ENCODE assay signal across 24 mouse cellular contexts in the genomic region with DNA sequence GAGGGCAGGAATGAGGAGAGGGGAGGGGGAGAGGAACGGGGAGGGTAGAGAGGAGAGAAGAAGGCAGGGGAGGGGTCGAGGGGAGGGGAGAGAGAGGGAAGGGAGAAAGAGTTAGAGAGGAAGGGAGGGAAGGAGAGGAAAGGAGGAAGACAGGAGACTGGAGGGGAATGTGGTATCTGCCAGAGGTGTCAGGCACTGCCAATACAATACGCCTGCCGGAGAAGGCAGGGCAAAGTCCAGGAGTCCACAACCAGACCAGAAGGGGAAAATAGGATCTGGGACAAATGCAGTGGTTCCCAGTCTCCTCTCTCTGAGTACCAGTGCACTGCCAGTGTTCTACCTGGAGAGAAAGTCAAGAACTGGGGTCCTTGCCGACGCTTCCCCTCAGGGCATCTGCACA. TPM values are rescaled to one million over a fixed set of nuclear protein-coding genes. Genes with fewer than 3 reads are reported as not detected.
DNase-seq lines count a peak whose midpoint lies in the region; ATAC-seq and TF ChIP-seq lines count a peak whose summit lies in the region.
"Had no signal": no experiment of that assay in that cellular context is flagged by ENCODE, and none has a peak within 500 bp of the region (broad histone marks: within the 10 kb centered on the region; RNA-seq: fewer than 3 reads in every experiment).

No protein-coding gene starts in this region.

- H3K9me3 ChIP-seq in intestine, postnatal 0 days (ENCODE audit: control insufficient read depth): no peaks in the 10 kb centered on the region
- H3K9me3 ChIP-seq: hindbrain, embryonic 10.5 days; limb, embryonic 13.5 days; megakaryocyte, embryonic 14.5 days; neural tube, embryonic 13.5 days had no signal

- WGBS in intestine, postnatal 0 days: 42% methylated on average over 6 of the region's 6 CpGs
- 25% methylated on average over 6 of the region's 6 CpGs for whole genome bisulfite sequencing in liver, adult 2 months
- WGBS in small intestine, adult 2 months: 20% methylated on average over 6 of the region's 6 CpGs

- H3K4me2 ChIP-seq in intestine, postnatal 0 days (replicated peaks; ENCODE audit: low read depth): peak overlapping the region; percentile 37
- H3K4me2 ChIP-seq: limb, embryonic 13.5 days; neural tube, embryonic 13.5 days had no signal

- no peak for TF ChIP-seq POLR2A in liver, adult 2 months (IDR thresholded peaks at IDR 0.05; ENCODE audit: extremely low read depth, insufficient read depth, low read length)
- TF ChIP-seq POLR2A in small intestine, adult 2 months (IDR thresholded peaks at IDR 0.05; ENCODE audit: low read depth, low read length): no peak

- ATAC-seq in intestine, postnatal 0 days: peak; percentile 81
- ATAC-seq: forebrain, embryonic 16.5 days; Patski had no signal

- no peaks in the 10 kb centered on the region for H3K27me3 ChIP-seq in intestine, postnatal 0 days (replicated peaks; ENCODE audit: control insufficient read depth, insufficient read depth, low read length)
- H3K27me3 ChIP-seq in liver, adult 2 months (ENCODE audit: control insufficient read depth, insufficient read depth, low read length): no peaks in the 10 kb centered on the region
- no peaks in the 10 kb centered on the region for H3K27me3 ChIP-seq in small intestine, adult 2 months (ENCODE audit: control insufficient read depth, insufficient read depth, low read length)
- H3K27me3 ChIP-seq: limb, embryonic 13.5 days had no signal

- peak overlapping the region; percentile 42 for H3K27ac ChIP-seq in intestine, postnatal 0 days (ENCODE audit: low read depth, low read length)
- H3K27ac ChIP-seq in liver, adult 2 months (replicated peaks; ENCODE audit: insufficient read depth, low read depth, low read length): peak overlapping the region; percentile 86
- H3K27ac ChIP-seq in small intestine, adult 2 months (ENCODE audit: insufficient read depth, low read depth, low read length): peak overlapping the region; percentile 44; the same call in 1 of the 2 replicates
- H3K27ac ChIP-seq: hindbrain, embryonic 10.5 days; layer of hippocampus, adult 2 months; limb, embryonic 13.5 days; neural tube, embryonic 13.5 days had no signal

- peaks cover 20% of the 10 kb centered on the region; the same call in 1 of the 2 replicates for H3K79me2 ChIP-seq in liver, adult 2 months (ENCODE audit: control insufficient read depth, insufficient read depth, low read length)

- peak; percentile 10 for DNase-seq in adrenal gland, postnatal 10 days
- no peak for DNase-seq in adrenal gland, adult 18-20 months (ENCODE audit: low spot score in 2 of 2)
- DNase-seq in liver, adult 2 months (ENCODE audit: extremely low read depth, low read depth, low spot score): peak; percentile 93
- no peak for DNase-seq in gastrocnemius, postnatal 25 days
- DNase-seq in testis, postnatal 14 days (ENCODE audit: low spot score): no peak
- DNase-seq in lung, postnatal 25 days (ENCODE audit: low spot score): no peak
- DNase-seq: adrenal gland, postnatal 25 days; cerebellum, adult 11-12 months; cerebellum, postnatal 25 days; embryo, embryonic 11 days; gastrocnemius, postnatal 36 days; layer of hippocampus, postnatal 36 days; midbrain, embryonic 14.5 days; spleen, adult 18-20 months; thymus, adult 2 months had no signal

- H3K4me3 ChIP-seq in intestine, postnatal 0 days (ENCODE audit: low read depth, low read length): no peak overlapping the region
- no peak overlapping the region for H3K4me3 ChIP-seq in liver, adult 2 months (ENCODE audit: insufficient read depth, low read depth, low read length)
- peak overlapping the region; percentile 38 for H3K4me3 ChIP-seq in small intestine, adult 2 months (ENCODE audit: low read depth, low read length)
- H3K4me3 ChIP-seq: hindbrain, embryonic 10.5 days; layer of hippocampus, adult 2 months; limb, embryonic 13.5 days; megakaryocyte, embryonic 14.5 days; neural tube, embryonic 13.5 days had no signal

- peaks cover 3% of the 10 kb centered on the region; the same call in 1 of the 2 replicates for H3K4me1 ChIP-seq in intestine, postnatal 0 days (replicated peaks; ENCODE audit: control insufficient read depth, insufficient read depth, low read length)
- H3K4me1 ChIP-seq in liver, adult 2 months (ENCODE audit: control insufficient read depth, insufficient read depth, low read length): peaks cover 11% of the 10 kb centered on the region
- peaks cover 10% of the 10 kb centered on the region; the same call in 1 of the 2 replicates for H3K4me1 ChIP-seq in small intestine, adult 2 months (ENCODE audit: control insufficient read depth, insufficient read depth, insufficient read length, low read length)

- TF ChIP-seq CTCF in intestine, postnatal 0 days (IDR thresholded peaks at IDR 0.05; ENCODE audit: low read depth): no peak
- TF ChIP-seq CTCF in liver, adult 2 months (IDR thresholded peaks at IDR 0.05; ENCODE audit: low read depth, low read length): no peak
- no peak for TF ChIP-seq CTCF in small intestine, adult 2 months (IDR thresholded peaks at IDR 0.05; ENCODE audit: extremely low read depth, insufficient read length, insufficient replicate concordance, low read depth, low read length)

- no peaks in the 10 kb centered on the region for H3K36me3 ChIP-seq in intestine, postnatal 0 days (ENCODE audit: control insufficient read depth, insufficient read depth)
- H3K36me3 ChIP-seq in liver, adult 2 months (ENCODE audit: control insufficient read depth, insufficient read depth, low read length): no peaks in the 10 kb centered on the region
- H3K36me3 ChIP-seq in small intestine, adult 2 months (ENCODE audit: control insufficient read depth, insufficient read depth, low read length): no peaks in the 10 kb centered on the region
- H3K36me3 ChIP-seq: hindbrain, embryonic 10.5 days; limb, embryonic 13.5 days; neural tube, embryonic 13.5 days had no signal

- H3K9ac ChIP-seq in intestine, postnatal 0 days (ENCODE audit: low read depth, low read length): no peak overlapping the region
- peak overlapping the region; percentile 65 for H3K9ac ChIP-seq in liver, adult 2 months (ENCODE audit: low read depth, low read length)
- H3K9ac ChIP-seq: limb, embryonic 13.5 days; neural tube, embryonic 13.5 days had no signal

RNA-seq across cellular contexts. Expression of a gene that starts 1.8 kb away (rescaled TPM):
- 10 to 100 TPM; 19.6 to 22.2 TPM for total RNA-seq in adrenal gland, postnatal 10 days (2021)
- total RNA-seq in adrenal gland, adult 18-20 months (2021): 10 to 100 TPM; 15.1 to 24.2 TPM
- polyA plus RNA-seq in intestine, postnatal 0 days (2015; fragmentation: Nextera tagmentation; extraction: Ambion mirVana): 1.9 and 3.0 TPM in 2 replicates
- total RNA-seq in liver, adult 2 months (2014; rRNA removed): 8.1 and 8.9 TPM in 2 replicates
- polyA plus RNA-seq in liver, adult 2 months (2012; rRNA removed): 16.4 and 21.5 TPM in 2 replicates
- polyA plus RNA-seq in small intestine, adult 2 months (2012; rRNA removed): 19.3 and 34.9 TPM in 2 replicates
- 1 to 10 TPM; 5.7 to 5.8 TPM for total RNA-seq in gastrocnemius, postnatal 25 days (2021)

RNA-seq across cellular contexts. Expression of a gene that starts 30.8 kb away (rescaled TPM):
- 10 to 100 TPM; 23.9 to 29.2 TPM for total RNA-seq in adrenal gland, postnatal 10 days (2021)
- 10 to 100 TPM; 39.1 to 42.8 TPM for total RNA-seq in adrenal gland, adult 18-20 months (2021)
- 4.8 and 5.2 TPM in 2 replicates for polyA plus RNA-seq in intestine, postnatal 0 days (2015; fragmentation: Nextera tagmentation; extraction: Ambion mirVana)
- 14.2 and 14.9 TPM in 2 replicates for total RNA-seq in liver, adult 2 months (2014; rRNA removed)
- polyA plus RNA-seq in liver, adult 2 months (2012; rRNA removed): 7.7 and 12.0 TPM in 2 replicates
- polyA plus RNA-seq in small intestine, adult 2 months (2012; rRNA removed): 3.3 and 6.4 TPM in 2 replicates
- total RNA-seq in gastrocnemius, postnatal 25 days (2021): 10 to 100 TPM; 14.2 to 15.8 TPM

Comparison
In these comparisons a context has a peak if more than half of its experiments do, and no peak if none do; other contexts are left out.
1. DNase-seq: peak in adrenal gland, postnatal 10 days (single experiment) and liver, adult 2 months (single experiment); none in adrenal gland, adult 18-20 months (0 of 2), gastrocnemius, postnatal 25 days (single experiment), testis, postnatal 14 days (single experiment) and lung, postnatal 25 days (single experiment).
2. Peak in every context shown above with its lines, with median percentiles within 50 percentile points of each other: H3K27ac ChIP-seq.